Mouse (Mus musculus) heart, adult 18-20 months (tissue): ENCODE measurements around the gene AW549877. TPM values are rescaled to one million over a fixed set of nuclear protein-coding genes. Genes with fewer than 3 reads are reported as not detected.

Experiments used
- DNase-seq, 2 experiments: peaks; one replicate each; pipeline ENCODE4 v3.0.0; 2021 to 2022; ENCODE audit warnings: mixed read lengths in 1 of 2
- long read RNA-seq, 2 experiments: library from polyadenylated mRNA; stranded (forward); transcript quantifications; one replicate each; pipeline ENCODE4 v2.0.0; 2021
- total RNA-seq, 2 experiments: library from RNA; stranded (reverse); gene quantifications; 2 replicates each; pipeline ENCODE4 v1.2.3; 2021

AW549877 gene
- 10 to 100 TPM; 15.8 to 21.3 TPM for total RNA-seq
- long read RNA-seq, experiment 1, full-length matches to known transcripts: 10 of 14 reads
- long read RNA-seq, experiment 1, partial matches to known transcripts: 0 of 14 reads
- long read RNA-seq, experiment 1, other reads (novel, unspliced or antisense): 4 of 14 reads
- long read RNA-seq, experiment 2, full-length matches to known transcripts: 7 of 11 reads
- long read RNA-seq, experiment 2, partial matches to known transcripts: 0 of 11 reads
- long read RNA-seq, experiment 2, other reads (novel, unspliced or antisense): 4 of 11 reads

DNA sequence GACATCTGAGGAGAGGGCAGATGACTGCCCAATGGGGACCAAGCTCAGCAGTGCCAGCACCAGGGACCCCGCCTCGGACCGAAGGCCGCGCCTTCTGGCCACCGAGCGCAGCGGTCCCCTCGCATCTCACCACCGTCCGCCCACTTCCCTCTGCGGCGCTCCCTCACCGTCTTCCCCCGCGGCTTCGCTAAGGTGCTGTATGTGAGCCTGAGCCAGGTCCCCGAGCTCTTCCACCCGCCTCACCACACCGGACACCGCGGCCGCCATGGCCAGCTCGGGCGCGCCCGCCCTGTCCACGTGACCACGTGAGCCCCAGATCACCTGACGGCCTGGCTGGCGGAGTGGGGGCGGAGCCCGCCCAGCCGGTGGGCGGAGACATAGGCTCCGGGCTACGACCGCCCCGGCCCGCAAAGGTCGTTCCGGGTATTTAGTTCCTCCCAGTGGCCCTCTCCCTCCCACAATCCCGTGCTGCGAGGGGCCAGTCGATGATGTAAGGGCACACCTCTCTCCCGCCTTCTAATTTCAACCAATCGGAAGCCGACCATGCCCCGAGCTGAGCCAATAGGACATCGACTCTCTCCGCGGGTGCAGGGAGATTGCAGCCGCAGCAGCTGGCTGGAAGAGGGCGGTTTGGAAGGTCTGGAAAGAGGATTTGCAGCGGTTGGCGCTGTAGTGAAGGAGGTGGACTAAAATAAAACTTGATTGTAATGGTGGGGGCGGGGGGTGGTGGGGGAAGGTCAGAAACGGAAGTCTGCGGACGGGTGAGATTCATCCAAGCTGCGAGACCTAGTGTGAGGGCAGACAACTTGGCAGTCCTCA lies at the start of gene AW549877:
TSS of gene AW549877 (minus strand) at position 297 of the 819 bp plus-strand sequence.
- peak; percentile 97 to 99 for DNase-seq

DNA sequence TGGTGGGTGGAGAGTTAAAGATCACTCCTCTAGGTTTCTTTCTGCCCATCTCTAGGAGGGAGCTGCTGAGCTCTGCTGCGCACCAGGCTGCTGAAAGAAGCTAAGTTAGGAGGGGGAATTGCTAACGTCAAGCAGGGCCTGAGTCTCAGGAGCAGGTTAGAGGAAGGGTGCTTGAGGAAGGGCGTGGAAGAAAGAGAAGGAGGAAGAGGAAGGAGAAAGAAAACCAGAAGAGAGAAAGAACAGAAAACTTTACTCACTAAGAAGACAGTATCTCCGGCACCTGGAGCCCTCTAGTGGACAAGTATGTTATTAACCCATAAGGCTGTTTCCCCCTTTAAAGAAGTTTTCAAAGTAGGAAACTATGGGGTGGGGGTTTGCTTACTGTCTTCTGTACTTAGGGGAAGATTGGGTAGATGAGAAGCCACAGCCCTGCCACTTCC lies 47.5 kb upstream of the AW549877 start:
- DNase-seq: peak; percentile 30 to 62

GRCm38 (mm10) chr15:4042423-4042822 lies 46.9 kb upstream of the AW549877 start:
- no peak for DNase-seq

DNA sequence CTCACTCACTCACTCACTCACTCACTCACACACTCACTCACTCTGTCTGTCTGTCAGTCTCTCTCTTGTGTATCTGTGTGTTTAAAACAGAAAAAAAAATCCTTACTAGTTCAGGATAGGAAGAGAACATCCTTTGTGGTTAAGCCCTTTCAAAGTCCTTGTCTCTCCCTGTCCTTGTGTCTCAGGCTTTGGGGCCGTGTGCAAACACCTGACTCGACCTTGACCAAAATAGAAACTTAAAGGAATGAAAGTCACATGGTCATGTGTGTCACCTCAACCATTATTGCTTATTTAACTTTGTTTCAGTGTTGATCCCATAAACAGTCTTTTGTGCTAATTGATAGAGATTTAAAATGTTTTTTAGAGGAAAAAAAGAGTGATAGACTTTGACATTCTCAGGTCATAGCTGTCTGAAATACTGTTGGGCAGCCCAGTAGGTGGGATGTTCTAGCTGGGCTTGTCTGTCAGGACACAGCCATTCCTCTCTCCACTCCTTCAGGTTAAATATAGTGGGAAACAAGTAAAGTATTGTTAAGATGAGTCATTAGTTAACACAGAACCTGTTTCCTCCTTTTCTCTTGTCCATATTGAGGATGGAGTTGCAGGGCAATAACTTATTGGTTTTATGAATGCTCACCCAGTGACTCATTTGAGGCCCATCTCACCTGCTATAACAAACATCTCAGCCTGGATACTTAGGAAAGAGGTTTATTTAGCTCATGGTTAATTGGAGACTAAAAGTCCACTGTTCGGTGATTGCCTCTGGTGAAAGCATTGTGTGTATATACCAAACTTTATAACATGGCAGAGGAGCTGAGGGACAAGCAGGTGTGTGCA lies 37.8 kb upstream of the AW549877 start:
- DNase-seq: peak in 1 of 2 experiments; percentile 19

DNA sequence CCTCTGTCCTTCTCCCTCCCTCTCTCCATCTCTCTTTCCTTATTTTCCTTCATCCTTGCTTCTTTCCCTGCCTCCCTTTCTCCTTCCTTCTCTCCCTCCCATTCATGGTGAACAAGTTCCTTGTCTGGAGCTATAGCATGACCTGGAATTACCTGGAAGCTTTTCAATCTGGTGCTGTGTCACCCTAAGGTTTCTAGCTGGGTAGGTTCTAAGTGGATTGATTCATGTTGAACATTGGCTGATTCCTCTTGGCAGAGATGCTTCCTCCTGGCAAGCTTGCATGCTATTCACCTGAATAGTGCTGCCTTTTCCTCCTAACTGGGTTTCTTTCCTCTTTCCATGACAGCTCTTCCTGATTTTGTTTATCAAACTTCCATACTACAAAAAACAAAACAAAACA lies 33.4 kb upstream of the AW549877 start:
- DNase-seq: peak in 1 of 2 experiments; percentile 9

DNA sequence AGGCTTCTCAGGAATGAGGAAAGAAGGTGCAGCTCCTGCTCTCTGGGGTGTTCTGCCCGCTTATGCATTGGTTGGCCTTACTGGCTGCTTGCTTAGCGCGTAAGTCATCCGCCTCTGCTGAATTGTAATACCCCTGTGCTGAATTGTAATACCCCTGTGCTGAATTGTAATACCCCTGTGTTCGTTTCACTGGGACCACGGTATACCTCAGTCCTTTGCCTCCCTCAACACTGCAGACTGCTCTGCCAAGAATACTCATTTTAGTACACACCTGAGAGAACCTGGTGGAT lies 32.8 kb upstream of the AW549877 start:
- peak in 1 of 2 experiments; percentile 31 for DNase-seq

- DNase-seq: peak in 1 of 2 experiments; percentile 20
These were observed 32.3 kb upstream of the AW549877 start for GRCm38 (mm10) chr15:4027671-4028410.

GRCm38 (mm10) chr15:4026831-4027584 lies 31.5 kb upstream of the AW549877 start:
- peak; percentile 91 to 95 for DNase-seq

- DNase-seq: peak; percentile 89 to 95
These were observed 30.8 kb upstream of the AW549877 start, which contains the start of gene Oxct1 for GRCm38 (mm10) chr15:4026231-4026773. TSS of gene Oxct1 (plus strand) at chr15:4026383.

- DNase-seq: peak; percentile 63 to 66
These were observed 30.0 kb upstream of the AW549877 start for GRCm38 (mm10) chr15:4025508-4025904.

DNA sequence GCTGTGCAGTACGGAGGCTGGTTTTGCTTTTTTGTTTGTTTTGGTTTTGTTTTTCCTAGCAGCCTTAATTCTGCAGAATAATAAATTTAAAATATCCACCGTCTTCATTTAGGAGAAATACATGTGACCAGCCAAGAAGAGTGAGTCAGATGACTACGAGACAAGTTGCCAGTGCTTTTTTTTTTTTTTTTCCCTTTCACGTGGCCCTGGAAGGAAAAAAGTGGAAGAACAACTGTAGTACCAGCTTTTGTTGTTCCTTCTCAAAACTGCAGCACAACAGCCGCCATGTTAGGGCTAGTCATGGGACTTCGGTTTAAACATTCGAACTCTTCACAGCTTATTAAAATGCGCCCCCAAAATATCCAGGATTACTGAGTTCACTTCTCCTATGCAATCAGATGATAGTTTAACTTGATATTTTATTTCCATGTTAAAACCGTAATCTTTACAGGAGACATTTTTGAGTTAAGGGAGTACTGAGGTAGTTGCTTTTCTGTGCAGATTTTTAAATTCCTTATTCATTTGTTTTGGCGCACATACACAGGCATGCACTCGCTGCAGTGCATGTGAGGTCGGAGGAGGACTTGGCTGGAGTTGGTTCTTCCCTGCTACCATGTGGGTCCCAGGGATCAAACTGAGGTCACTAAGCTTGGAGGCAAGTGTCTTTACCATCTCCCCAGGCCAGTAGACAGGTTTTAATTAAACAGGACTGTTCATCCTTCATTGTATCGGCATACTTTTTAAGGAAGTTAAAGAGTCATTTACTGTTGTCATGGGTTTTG lies 29.4 kb upstream of the AW549877 start:
- DNase-seq: peak; percentile 18 to 46

DNA sequence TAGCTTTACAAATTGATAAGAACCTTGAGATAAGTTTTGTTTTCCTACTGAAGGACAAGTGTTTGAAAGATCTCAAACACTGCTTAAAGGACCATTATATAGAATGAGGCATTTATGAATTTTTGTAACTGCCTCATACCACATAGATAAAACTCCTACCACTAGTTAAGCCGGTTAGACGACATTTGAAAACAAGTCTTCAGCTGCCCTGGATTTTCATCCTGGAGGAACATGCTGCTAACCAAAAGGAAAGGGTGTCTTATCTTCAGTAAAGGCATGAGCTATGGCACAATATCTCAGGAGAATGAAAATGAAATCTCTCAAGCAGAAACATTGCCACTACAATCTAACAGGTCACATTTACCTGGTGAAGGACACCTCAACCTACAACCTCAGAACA lies 28.2 kb upstream of the AW549877 start:
- no peak for DNase-seq

- DNase-seq: peak; percentile 35 to 47
These were observed 25.2 kb upstream of the AW549877 start for GRCm38 (mm10) chr15:4020711-4021110.

- no peak for DNase-seq
These were observed 18.3 kb upstream of the AW549877 start for GRCm38 (mm10) chr15:4013873-4014272.

DNA sequence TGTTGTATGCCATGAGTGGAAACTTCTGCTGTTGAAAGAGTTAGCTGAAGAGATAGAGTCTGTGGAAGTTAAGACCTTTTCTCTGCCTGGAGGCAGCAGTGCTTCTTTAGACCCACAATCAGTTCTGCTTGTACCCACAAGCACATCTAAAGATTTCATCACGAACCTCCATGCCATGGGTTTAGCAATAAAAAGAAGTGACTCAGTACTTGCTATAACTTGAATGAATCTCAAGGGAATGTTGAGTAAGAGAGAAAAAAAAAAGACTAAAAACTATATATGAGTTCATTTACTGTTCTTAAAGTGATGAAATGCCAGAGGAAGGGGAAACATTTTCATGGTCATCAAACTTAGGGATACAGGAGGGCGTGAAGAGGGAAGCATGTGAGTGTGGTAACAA lies 5.0 kb upstream of the AW549877 start:
- no peak for DNase-seq

DNA sequence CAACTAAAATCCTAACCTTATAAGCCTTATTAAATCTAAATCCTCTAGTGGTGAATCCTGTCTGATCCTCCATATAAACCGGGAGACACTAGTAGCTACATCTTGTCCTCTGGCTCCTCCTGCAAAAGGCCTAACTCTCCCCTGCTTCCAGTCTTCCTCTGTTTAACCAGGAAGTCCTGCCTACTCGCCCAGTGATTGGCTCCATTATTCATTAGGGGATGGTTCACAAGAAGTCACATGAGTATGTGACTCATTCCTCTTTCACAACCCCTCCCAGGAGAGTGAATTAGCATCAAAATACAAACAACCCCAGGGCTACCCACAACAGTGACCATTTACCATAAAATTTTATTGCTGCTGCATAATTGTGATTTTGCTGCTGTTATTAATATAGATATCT lies 3.6 kb upstream of the AW549877 start:
- DNase-seq: no peak

DNA sequence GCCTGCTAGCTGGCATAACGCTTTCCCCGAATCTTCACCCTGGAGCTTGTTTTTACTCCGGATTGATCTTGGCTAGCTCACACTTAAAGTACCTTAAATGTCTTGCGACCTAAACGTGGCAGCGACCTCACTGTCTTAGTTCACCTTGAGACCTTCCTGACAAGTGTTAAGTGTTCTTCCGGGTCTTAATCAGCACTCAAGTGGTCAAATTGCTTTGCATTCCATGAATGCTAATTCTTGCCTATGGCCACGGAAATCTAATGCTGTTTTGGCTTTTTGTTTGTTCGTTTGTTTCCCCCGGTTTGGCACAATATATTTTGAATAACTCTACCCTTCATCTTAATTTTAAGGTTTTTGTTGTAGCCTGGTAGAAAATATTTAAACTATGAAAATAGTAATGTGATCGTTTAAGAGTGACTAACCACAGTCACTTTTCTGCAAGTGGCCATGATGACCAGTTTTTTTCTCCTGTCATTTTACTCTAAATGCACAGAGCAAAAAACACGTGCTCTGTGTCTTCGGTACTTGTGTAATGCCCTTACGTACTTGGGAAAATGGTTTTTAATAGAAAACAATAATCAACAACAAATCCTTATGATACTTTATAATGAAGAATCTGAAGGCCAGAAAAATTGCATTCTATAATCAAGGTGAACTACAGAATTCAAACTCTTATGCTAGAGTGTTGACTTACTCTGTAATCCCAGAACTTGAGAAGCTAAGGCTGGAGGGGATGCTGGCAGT lies 895 bp upstream of the AW549877 start:
- no peak for DNase-seq

DNA sequence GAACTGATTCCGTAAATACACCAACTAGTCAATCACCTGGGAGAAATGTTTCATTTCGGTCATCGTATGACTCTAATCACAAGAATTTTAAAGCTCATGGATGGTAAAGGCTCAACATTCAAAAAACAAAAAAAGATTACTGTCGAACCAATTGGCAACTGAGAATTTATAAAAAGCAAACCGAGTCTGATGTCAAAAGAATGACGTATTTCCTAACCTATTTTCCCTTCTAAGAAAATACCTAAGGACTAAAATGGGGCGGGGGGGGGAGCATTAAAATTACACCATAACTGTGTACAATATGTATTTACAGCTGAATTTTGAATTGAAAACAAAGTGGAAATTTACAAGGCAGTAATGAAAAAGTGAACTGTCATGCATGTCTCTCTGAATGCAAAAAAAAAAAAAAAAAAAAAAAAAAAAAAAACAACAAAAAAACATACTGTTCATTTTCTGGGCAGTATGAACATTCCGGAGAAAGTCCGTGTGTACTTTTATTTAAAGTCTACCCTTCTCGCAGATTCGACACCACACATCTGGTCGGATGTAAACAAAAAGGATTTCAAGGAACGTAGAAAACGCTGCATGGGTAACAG lies 594 bp downstream of the AW549877 start:
- no peak for DNase-seq

GRCm38 (mm10) chr15:3987981-3988380 lies 7.6 kb downstream of the AW549877 start:
- peak; percentile 13 to 50 for DNase-seq
